Mouse (Mus musculus) ES-E14 (cell line): ENCODE results near the gene Siglec1.

Experiments
- CHD2 ChIP-seq: IDR thresholded peaks from 2 replicates; pipeline ENCODE4 v1.6.1; 2014; ENCODE audit warnings: mild to moderate bottlenecking, low read depth, low read length, inconsistent platforms
- HCFC1 ChIP-seq: IDR thresholded peaks from 2 replicates; pipeline ENCODE4 v1.6.1; 2012; ENCODE audit warnings: low read length, inconsistent platforms, borderline replicate concordance; ENCODE audit not compliant: insufficient read depth
- ZNF384 ChIP-seq: IDR thresholded peaks from 2 replicates; pipeline ENCODE4 v1.6.1; 2012; ENCODE audit warnings: low read depth, low read length, inconsistent platforms

- TF ChIP-seq CHD2 (no peak), HCFC1 (no peak), ZNF384 (no peak)
Observed at GRCm38 (mm10) chr2:131118968-131119574, 32.5 kb upstream of the Siglec1 start.
